Mouse (Mus musculus) liver, embryonic 14.5 days (tissue): ENCODE measurements around the gene Slc2a1.

Source experiments
- CTCF ChIP-seq: IDR thresholded peaks from 2 replicates; pipeline ENCODE4 v1.5.1; 2016; ENCODE audit warnings: antibody characterized with exemption, low read depth, control low read depth
- EP300 ChIP-seq: IDR thresholded peaks from 2 replicates; pipeline ENCODE4 v1.6.1; 2016; ENCODE audit warnings: antibody characterized with exemption, low read depth

- TF ChIP-seq CTCF, result no peak
- no peak for TF ChIP-seq EP300
These were observed 36.7 kb upstream of the Slc2a1 start for GRCm38 (mm10) chr4:119071648-119072362.
